Mouse (Mus musculus) E14TG2a.4 (cell line): Measurements from ENCODE around the gene Prmt7.

Source experiments
- H3K27me3 ChIP-seq: 2 replicates; pipeline ENCODE4 v1.6.1; 2014; ENCODE audit warnings: low read length, control low read depth; ENCODE audit not compliant: insufficient read depth
- H3K36me3 ChIP-seq: 2 replicates; pipeline ENCODE4 v1.6.1; 2014; ENCODE audit warnings: low read length, control low read depth; ENCODE audit not compliant: insufficient read depth
- H3K4me1 ChIP-seq: replicated peaks from 2 replicates; pipeline ENCODE4 v1.6.1; 2014; ENCODE audit warnings: low read depth, low read length, control low read depth
- H3K4me3 ChIP-seq: replicated peaks from 2 replicates; pipeline ENCODE4 v1.5.1; 2014; ENCODE audit warnings: mild to moderate bottlenecking, low read length
- H3K9me3 ChIP-seq: 2 replicates; pipeline ENCODE4 v1.6.1; 2014; ENCODE audit warnings: low read length, control low read depth
- CTCF ChIP-seq: conservative IDR thresholded peaks from 2 replicates; pipeline ENCODE4 v1.5.1; 2014; ENCODE audit warnings: low read length
- NANOG ChIP-seq: IDR thresholded peaks from 2 replicates; pipeline ENCODE4 v1.6.1; 2014; ENCODE audit warnings: borderline replicate concordance, low read length, mixed read lengths
- POU5F1 ChIP-seq: IDR thresholded peaks from 2 replicates; pipeline ENCODE4 v1.6.1; 2014; ENCODE audit warnings: low read length, borderline replicate concordance

Prmt7 gene

GRCm38 (mm10) chr8:106250186-106250585 is 39.5 kb downstream of the Prmt7 start:
- no peak for TF ChIP-seq NANOG
- TF ChIP-seq CTCF, result no peak
- TF ChIP-seq POU5F1, result no peak
- H3K4me1 ChIP-seq, result peaks cover 61% of the 10 kb centered on the region
- peaks cover 98% of the 10 kb centered on the region for H3K36me3 ChIP-seq
- no peaks in the 10 kb centered on the region for H3K9me3 ChIP-seq
- peak overlapping the region; percentile 2; the same call in 1 of the 2 replicates for H3K4me3 ChIP-seq
- H3K27me3 ChIP-seq, result no peaks in the 10 kb centered on the region

- TF ChIP-seq CTCF (peak; percentile 73), NANOG (no peak)
- H3K4me3 ChIP-seq, result no peak overlapping the region
- peaks cover 24% of the 10 kb centered on the region for H3K4me1 ChIP-seq
- no peaks in the 10 kb centered on the region for H3K9me3 ChIP-seq
- H3K36me3 ChIP-seq, result peaks cover 89% of the 10 kb centered on the region
- H3K27me3 ChIP-seq, result no peaks in the 10 kb centered on the region
These were observed 47.4 kb downstream of the Prmt7 start for GRCm38 (mm10) chr8:106258169-106258568.

GRCm38 (mm10) chr8:106259579-106260255 is 49.0 kb downstream of the Prmt7 start:
- H3K36me3 ChIP-seq, result peaks cover 74% of the 10 kb centered on the region
- no peaks in the 10 kb centered on the region for H3K9me3 ChIP-seq
- peaks cover 8% of the 10 kb centered on the region; the same call in 1 of the 2 replicates for H3K27me3 ChIP-seq
- TF ChIP-seq CTCF (no peak), POU5F1 (no peak), NANOG (no peak)
- peaks cover 14% of the 10 kb centered on the region for H3K4me1 ChIP-seq
- H3K4me3 ChIP-seq, result no peak overlapping the region

GRCm38 (mm10) chr8:106260894-106261293 is 50.2 kb downstream of the Prmt7 start:
- H3K9me3 ChIP-seq, result no peaks in the 10 kb centered on the region
- no peak overlapping the region for H3K4me3 ChIP-seq
- H3K4me1 ChIP-seq, result peaks cover 14% of the 10 kb centered on the region
- H3K27me3 ChIP-seq, result peaks cover 19% of the 10 kb centered on the region
- no peak for TF ChIP-seq POU5F1
- TF ChIP-seq CTCF, result no peak
- TF ChIP-seq NANOG, result no peak
- peaks cover 63% of the 10 kb centered on the region for H3K36me3 ChIP-seq

- peaks cover 49% of the 10 kb centered on the region for H3K36me3 ChIP-seq
- TF ChIP-seq NANOG (no peak), POU5F1 (no peak), CTCF (no peak)
- peaks cover 16% of the 10 kb centered on the region for H3K4me1 ChIP-seq
- peaks cover 33% of the 10 kb centered on the region for H3K27me3 ChIP-seq
- no peaks in the 10 kb centered on the region for H3K9me3 ChIP-seq
- H3K4me3 ChIP-seq, result no peak overlapping the region
These were observed 51.6 kb downstream of the Prmt7 start for GRCm38 (mm10) chr8:106262343-106262742.

GRCm38 (mm10) chr8:106263928-106264327 is 53.2 kb downstream of the Prmt7 start:
- Histone ChIP-seq H3K36me3 (peaks cover 34% of the 10 kb centered on the region), H3K4me1 (peaks cover 16% of the 10 kb centered on the region), H3K27me3 (peaks cover 47% of the 10 kb centered on the region), H3K4me3 (no peak overlapping the region), H3K9me3 (no peaks in the 10 kb centered on the region)
- TF ChIP-seq NANOG (no peak), CTCF (no peak), POU5F1 (no peak)

GRCm38 (mm10) chr8:106265398-106265797 is 54.7 kb downstream of the Prmt7 start:
- H3K9me3 ChIP-seq, result no peaks in the 10 kb centered on the region
- TF ChIP-seq NANOG, result no peak
- no peak for TF ChIP-seq CTCF
- no peak for TF ChIP-seq POU5F1
- peaks cover 17% of the 10 kb centered on the region for H3K4me1 ChIP-seq
- H3K4me3 ChIP-seq, result peak overlapping the region; percentile 62
- peaks cover 19% of the 10 kb centered on the region for H3K36me3 ChIP-seq
- peaks cover 62% of the 10 kb centered on the region for H3K27me3 ChIP-seq

GRCm38 (mm10) chr8:106268710-106269346 is 58.1 kb downstream of the Prmt7 start:
- Histone ChIP-seq H3K4me1 (peaks cover 22% of the 10 kb centered on the region), H3K9me3 (no peaks in the 10 kb centered on the region), H3K36me3 (no peaks in the 10 kb centered on the region), H3K27me3 (peaks cover 73% of the 10 kb centered on the region), H3K4me3 (no peak overlapping the region)
- TF ChIP-seq NANOG (no peak), POU5F1 (no peak), CTCF (no peak)

GRCm38 (mm10) chr8:106270804-106271203 is 60.1 kb downstream of the Prmt7 start:
- H3K4me1 ChIP-seq, result peaks cover 13% of the 10 kb centered on the region
- H3K27me3 ChIP-seq, result peaks cover 55% of the 10 kb centered on the region
- TF ChIP-seq CTCF, result no peak
- no peak for TF ChIP-seq NANOG
- no peak overlapping the region for H3K4me3 ChIP-seq
- H3K9me3 ChIP-seq, result no peaks in the 10 kb centered on the region
- H3K36me3 ChIP-seq, result no peaks in the 10 kb centered on the region
